Mouse (Mus musculus) cerebellum, adult 9-11 months (tissue): ENCODE measurements at regions not wholly inside any gene's neighbourhood (a gene's known extent, or its start where the extent isn't known, plus 50 kb on each side); places are given as distances from the start of the nearest gene placed in this dataset.

Experiments
- DNase-seq: peaks from one replicate; pipeline ENCODE4 v3.0.0; 2022

DNA sequence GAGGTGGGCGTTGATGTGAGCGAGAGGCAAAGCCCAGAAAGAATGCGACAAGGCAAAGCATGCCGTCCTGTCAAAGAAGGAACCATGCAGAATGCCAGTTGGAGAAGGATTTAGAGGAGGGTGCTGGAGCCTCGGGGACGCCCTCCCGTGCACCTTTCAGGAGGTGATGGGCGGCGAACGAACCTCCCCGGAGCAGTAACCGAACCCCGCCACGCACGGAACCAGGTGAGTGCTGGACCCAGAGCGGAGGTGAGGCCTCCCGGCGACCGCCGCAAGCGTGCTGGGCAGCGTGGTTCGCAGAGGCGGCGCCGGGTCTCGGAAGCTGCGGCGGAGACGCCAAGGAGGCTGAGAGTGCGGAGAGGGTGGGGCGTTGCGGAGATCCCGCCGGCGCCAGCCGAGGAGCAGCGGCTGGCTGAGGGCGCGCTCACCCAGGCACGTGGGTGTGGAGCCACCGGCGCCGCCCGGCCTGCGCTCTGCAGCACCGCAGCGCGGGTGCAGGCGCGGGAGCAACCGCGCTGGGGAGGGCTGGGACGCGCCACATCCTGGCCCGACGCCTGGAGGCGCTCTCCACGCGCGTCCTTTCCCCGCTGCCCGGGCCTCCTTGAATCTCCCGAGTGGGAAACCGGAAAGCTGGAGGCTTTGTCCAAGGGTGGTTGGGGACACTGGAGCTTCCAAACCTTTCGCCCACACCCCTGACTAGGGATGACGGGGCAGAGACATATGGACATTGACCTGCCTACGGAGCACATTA, 178.3 kb upstream of the Topaz1 start:
- no peak for DNase-seq

DNA sequence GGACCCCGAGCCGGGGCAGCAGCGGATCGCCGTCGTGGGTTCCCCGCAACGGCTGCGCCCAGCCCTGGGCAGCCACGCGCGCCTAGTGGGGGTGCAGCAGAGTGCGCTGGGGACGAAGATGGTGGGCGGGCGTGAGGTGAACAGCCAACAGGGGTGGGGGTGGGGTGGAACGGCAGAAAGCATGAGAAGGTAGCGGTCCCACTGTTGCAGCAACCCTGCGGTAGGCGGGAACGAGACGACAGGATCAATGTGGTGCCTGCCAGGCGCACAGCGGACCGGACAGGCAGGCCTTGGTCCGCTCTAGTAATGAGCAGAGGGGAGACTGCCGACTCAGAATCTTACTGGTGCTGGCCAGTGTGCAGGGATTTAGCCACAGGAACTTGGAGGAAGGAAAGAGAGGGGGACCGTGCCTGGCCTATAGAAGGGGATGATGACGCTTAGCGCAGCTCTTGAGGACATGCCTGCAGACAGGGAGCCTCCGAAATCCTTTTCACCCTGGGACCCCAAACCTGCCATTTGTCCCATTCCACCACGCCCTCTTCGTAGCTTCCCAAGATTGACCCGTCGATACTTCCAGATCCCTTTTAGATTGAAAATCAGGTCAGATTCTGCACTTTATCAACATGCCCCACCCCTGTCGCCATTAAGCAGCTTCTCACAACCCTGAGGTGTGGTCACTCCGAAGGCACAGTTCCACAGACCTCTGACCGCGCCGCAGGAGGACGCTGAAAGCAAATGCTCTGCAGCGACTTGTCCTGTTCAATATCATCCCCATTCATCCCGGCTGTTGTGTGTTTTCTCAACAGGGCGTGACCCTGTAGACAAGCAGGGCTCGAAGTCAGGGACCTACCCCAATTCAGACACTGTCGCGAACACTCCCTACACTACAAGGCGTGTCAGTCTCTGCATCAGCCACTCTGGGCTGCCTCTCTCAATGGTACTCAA, 177.4 kb upstream of the Topaz1 start:
- no peak for DNase-seq

GRCm38 (mm10) chr9:122571001-122571400, 176.1 kb upstream of the Topaz1 start:
- DNase-seq = no peak

- no peak for DNase-seq
Observed at GRCm38 (mm10) chr9:122571402-122572059, 175.6 kb upstream of the Topaz1 start.

GRCm38 (mm10) chr9:122572060-122572835, 174.9 kb upstream of the Topaz1 start:
- peak; percentile 38 for DNase-seq

DNA sequence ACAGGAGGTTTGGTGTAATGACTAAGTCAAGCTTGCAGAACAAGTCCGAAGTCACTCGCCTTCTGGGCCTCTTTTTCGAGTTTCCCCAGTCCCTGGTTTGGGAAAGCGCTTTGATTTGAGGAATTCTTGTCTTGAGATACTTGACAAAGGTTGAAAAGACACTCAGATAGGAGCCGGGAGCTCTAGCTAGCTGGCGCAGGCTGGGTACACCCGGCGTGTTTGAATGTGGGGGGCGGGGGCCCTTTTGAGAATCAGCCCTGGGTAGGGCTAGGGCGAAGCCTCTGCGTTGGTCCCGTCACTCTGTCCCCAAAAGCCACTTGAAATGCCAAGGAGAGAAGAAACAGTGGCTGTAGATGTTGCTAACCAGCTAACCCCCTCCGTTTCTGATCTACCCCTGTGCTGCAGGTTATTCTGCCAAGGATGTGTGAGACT, 174.3 kb upstream of the Topaz1 start:
- no peak for DNase-seq

- DNase-seq = no peak
Observed at GRCm38 (mm10) chr9:122585228-122585627, 161.9 kb upstream of the Topaz1 start.

- DNase-seq = no peak
Observed at GRCm38 (mm10) chr9:122586421-122586820, 160.7 kb upstream of the Topaz1 start.

DNA sequence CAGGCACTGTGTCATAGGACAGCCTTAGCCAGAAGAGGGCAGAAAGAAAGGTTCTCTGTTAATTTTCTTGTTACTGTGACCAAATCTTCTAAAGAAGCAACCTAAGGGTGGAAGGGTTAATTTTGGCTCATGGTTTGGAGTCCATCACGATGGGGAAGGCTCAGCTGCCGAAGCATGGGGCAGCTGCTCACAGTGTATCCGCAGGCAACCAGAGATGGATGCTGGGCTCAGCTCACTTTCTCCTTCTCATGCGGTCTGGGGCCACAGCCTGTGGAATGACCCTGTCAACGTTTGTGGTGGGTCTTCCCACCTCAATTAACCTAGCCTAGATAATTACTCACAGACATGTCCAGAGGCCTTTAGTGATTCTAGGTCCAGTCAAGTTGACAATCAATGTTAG, 160.2 kb upstream of the Topaz1 start:
- DNase-seq = no peak

DNA sequence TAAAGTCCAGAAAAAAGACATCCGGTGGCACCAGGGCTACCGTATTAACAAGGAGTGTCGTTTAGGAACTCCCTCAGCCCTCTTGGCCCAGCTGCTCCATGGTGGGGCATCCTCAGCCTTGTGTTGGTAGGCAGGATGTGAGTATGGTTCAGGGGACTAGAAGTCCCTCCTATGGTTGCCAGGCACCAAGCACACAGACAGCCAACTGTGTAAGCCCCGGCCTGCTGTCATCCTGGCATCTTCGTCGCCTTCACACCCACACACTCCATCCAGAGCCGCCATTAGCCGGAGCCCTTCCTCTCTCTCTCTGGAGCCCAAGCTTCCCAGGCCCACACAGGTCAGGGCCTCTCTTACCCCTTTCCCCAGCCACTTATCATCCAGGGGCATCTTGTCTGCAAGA, 158.9 kb upstream of the Topaz1 start:
- no peak for DNase-seq

DNA sequence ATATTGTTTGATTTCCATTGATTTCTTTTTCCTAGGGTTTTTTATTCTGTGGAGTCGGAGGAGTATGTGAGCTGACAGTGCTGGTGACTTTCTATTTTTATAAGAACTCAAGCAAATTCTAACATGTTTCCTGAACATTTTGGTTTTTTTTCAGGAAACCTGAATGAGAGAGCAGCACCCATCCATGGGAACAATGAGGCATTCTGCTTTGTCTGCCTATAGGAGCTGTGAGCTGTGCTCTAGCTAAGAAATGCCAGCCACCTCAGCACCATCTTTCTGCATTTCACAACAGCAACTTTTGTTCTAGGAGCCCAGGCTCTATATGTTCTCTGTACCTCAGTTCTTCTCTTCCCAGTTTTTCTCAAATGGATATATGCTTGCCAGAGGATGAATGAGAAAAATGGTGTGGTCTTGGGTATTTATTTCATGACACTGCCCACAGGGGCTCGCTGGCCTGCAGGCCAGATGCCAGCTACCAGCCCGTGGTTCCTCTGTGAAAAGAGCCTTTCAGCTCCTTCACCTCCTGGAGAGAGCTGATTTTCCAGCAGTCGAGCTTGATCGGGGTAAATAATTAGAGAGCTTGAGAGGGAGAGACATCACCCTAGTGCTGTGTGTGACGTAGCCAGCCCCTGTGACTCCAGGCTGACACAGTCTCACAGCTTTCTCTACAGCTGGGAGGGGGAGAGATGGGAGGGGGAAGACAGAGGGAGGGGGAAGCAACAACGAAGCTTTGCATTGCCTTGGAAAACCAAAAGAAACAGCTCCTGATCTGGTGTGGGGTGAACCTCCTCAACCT, 154.1 kb upstream of the Topaz1 start:
- DNase-seq = no peak

DNA sequence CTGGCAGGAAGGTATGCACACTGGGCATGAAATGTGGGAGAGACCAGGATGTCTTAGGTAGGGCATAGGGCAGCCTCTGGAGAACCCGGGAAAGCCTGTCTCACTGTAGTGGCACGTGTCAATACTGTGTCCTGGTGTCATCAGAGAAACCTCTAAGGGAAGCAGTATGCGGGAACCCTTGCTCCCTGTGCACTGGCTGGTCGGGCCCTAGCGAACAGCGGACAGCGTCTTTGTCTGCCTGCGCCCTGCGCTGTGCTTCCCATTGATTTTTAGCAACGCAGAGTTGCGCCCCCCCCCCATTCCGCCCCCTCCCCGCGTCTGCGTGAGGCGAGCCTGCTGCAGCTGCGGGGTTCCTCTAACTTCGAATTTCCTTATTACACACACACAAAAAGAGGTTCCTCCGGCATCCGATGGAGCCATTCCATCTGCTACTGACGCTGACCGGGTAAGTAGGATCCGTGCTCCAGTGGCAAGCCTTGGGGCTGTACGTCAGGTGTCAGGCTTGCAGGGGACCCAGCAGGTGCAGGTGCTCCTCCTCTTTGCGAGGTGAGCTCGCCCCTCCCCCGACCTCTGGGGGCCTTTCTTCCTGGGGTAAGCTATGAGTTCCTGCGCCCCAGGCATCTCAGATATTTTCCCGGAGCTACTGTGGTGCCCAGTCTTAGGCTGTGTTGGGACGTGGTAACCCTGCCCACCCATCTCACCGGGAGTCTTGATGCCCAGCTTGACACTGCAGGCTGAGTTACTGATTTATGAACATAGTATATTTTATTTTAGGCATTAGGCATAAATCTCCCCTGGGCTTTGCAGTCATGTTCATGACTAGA, 151.8 kb upstream of the Topaz1 start:
- DNase-seq = no peak

GRCm38 (mm10) chr9:122603106-122603505, 144.0 kb upstream of the Topaz1 start:
- DNase-seq = no peak

DNA sequence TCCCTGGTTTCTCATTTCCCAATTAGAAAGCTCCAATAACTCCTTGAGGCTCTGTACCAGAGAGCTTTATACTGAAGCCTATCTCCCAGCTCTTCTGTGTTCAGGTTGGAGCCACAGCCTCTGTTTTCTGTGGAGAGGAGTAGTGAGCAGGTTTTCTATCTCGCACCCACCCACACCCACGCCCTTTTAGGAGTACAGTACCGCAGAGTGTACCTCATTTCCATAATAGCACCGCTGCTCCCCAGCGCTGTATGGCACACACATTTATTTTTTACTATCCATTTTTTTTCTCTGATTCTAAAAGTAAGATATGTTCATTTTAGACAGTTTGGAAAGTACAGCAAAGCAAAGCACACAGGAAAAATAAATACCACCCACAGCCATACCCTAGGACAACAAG, 137.5 kb upstream of the Topaz1 start:
- DNase-seq = no peak

GRCm38 (mm10) chr9:122610918-122611317, 136.2 kb upstream of the Topaz1 start:
- DNase-seq = no peak

DNA sequence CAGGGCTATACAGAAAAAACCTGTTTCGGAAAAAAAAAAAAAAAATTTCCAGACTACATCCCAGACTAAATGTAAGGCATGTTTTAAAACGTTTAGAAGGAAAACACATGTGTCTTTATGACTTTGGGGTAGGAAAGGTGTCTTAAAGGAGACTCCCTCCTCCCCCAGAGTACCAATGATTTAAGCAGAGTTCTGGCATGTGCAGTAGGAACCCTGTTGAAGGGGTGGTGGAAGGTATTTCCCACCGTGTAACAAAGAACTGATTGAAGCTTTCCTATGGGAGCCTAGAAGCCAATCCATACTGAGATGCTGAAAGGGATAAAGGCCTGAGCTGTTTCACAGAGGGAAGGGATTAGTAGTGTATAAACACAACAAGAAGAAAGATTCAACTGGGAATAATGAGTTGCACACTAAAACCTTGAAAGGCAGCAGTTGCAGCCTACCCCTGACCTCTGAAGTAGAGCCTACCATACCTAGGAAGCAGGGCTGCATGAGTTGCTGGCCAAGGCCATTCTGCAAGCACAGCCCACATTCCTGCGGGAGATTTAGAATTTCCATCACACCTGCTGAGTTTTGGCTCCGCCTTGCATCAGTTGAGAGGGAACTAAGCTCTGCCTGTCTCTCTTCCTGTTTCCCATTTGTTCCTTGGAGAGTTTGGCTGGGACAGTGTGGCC, 132.4 kb upstream of the Topaz1 start:
- no peak for DNase-seq

GRCm38 (mm10) chr9:122615351-122615750, 131.8 kb upstream of the Topaz1 start:
- no peak for DNase-seq

DNA sequence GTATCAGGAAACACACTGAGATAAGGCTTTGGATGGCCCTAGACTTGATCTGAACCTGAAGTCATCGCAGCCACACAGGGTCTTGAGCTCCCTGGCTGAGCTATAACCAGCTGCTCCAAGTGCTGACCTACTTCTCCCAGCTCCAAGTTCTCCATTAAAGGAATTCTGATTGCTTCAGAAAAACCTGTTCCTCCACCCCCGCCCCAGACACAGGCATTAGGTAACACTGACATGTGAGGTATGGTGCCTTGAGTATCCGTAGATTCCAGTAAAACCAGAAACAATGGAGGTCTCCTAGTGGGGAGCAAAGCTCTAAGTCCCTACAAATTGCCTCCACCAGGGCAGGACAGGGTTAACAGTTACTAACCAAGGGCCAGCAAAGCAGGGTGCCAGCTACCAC, 129.4 kb upstream of the Topaz1 start:
- DNase-seq = no peak

DNA sequence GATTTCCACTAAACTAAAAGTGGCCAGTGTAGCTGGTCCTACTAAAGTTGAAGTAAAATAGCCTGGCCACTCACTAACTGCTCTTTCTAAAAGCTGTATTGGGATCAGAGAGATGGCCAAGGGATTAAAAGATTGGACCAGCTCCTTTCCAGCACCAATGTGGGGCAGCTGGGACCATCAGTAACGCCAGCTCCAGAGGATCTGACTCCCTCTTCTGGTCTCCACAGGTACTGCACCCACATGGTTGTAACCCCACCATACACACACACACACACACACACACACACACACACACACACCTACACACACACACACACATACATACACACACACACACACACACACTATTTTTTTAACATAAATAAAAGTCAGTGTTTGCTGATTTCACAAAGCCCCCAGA, 122.1 kb upstream of the Topaz1 start:
- DNase-seq = no peak

- DNase-seq = no peak
Observed at GRCm38 (mm10) chr9:122626346-122626745, 120.8 kb upstream of the Topaz1 start.
